Mouse (Mus musculus): Measurements from ENCODE around the gene Man1a2. TPM values are rescaled to one million over a fixed set of nuclear protein-coding genes. Genes with fewer than 3 reads are reported as not detected.

The Man1a2 gene
- polyA plus RNA-seq, 1 experiment, result 4.4 TPM

- Histone ChIP-seq H3K4me3 (ENCODE audit: extremely low read depth, insufficient read depth, insufficient read length) (peak overlapping the region; percentile 84), H3K36me3 (ENCODE audit: control insufficient read depth, insufficient read depth, low read length) (no peaks in the 10 kb centered on the region), H3K4me1 (ENCODE audit: control insufficient read depth, insufficient read depth, insufficient read length) (peaks cover 9% of the 10 kb centered on the region; the same call in 1 of the 2 replicates), H3K27me3 (ENCODE audit: control insufficient read depth, insufficient read depth, low read length) (no peaks in the 10 kb centered on the region), H3K27ac (ENCODE audit: insufficient read depth, low read length) (0 out of 2 replicates have a peak overlapping the region, but pooled peaks have one; percentile 12)
- under 1% methylated on average over 25 of the region's 25 CpGs for WGBS
- TF ChIP-seq CTCF (IDR thresholded peaks at IDR 0.05; ENCODE audit: extremely low read depth, insufficient read depth, insufficient read length, insufficient replicate concordance) (no peak), POLR2A (IDR thresholded peaks at IDR 0.05; ENCODE audit: low read depth, low read length) (no peak)
- no peak for DNase-seq (ENCODE audit: low read depth in 1 of 2, low spot score in 2 of 2)
Measured at GRCm38 (mm10) chr3:100684234-100684975, 898 bp downstream of the Man1a2 start.

- Histone ChIP-seq H3K36me3 (ENCODE audit: control insufficient read depth, insufficient read depth, low read length) (no peaks in the 10 kb centered on the region), H3K27me3 (ENCODE audit: control insufficient read depth, insufficient read depth, low read length) (no peaks in the 10 kb centered on the region), H3K4me3 (ENCODE audit: extremely low read depth, insufficient read depth, insufficient read length) (peak overlapping the region; percentile 37; the same call in 1 of the 2 replicates), H3K27ac (ENCODE audit: insufficient read depth, low read length) (no peak overlapping the region), H3K4me1 (ENCODE audit: control insufficient read depth, insufficient read depth, insufficient read length) (peaks cover 9% of the 10 kb centered on the region; the same call in 1 of the 2 replicates)
- TF ChIP-seq CTCF (IDR thresholded peaks at IDR 0.05; ENCODE audit: extremely low read depth, insufficient read depth, insufficient read length, insufficient replicate concordance) (no peak), POLR2A (IDR thresholded peaks at IDR 0.05; ENCODE audit: low read depth, low read length) (no peak)
- no peak for DNase-seq (ENCODE audit: low read depth in 1 of 2, low spot score in 2 of 2)
- 41% methylated on average over 3 of the region's 3 CpGs for WGBS
Measured at GRCm38 (mm10) chr3:100682841-100683240, 2.5 kb downstream of the Man1a2 start.

- H3K4me3 ChIP-seq (ENCODE audit: extremely low read depth, insufficient read depth, insufficient read length), result no peak overlapping the region
- WGBS, result 46% methylated on average over 4 of the region's 4 CpGs
- no peak overlapping the region for H3K27ac ChIP-seq (ENCODE audit: insufficient read depth, low read length)
- TF ChIP-seq POLR2A (IDR thresholded peaks at IDR 0.05; ENCODE audit: low read depth, low read length) (no peak), CTCF (IDR thresholded peaks at IDR 0.05; ENCODE audit: extremely low read depth, insufficient read depth, insufficient read length, insufficient replicate concordance) (no peak)
- H3K36me3 ChIP-seq (ENCODE audit: control insufficient read depth, insufficient read depth, low read length), result no peaks in the 10 kb centered on the region
- H3K27me3 ChIP-seq (ENCODE audit: control insufficient read depth, insufficient read depth, low read length), result no peaks in the 10 kb centered on the region
- H3K4me1 ChIP-seq (ENCODE audit: control insufficient read depth, insufficient read depth, insufficient read length), result peaks cover 9% of the 10 kb centered on the region; the same call in 1 of the 2 replicates
- no peak for DNase-seq (ENCODE audit: low read depth in 1 of 2, low spot score in 2 of 2)
Measured at GRCm38 (mm10) chr3:100682281-100682680, 3.0 kb downstream of the Man1a2 start.

DNA sequence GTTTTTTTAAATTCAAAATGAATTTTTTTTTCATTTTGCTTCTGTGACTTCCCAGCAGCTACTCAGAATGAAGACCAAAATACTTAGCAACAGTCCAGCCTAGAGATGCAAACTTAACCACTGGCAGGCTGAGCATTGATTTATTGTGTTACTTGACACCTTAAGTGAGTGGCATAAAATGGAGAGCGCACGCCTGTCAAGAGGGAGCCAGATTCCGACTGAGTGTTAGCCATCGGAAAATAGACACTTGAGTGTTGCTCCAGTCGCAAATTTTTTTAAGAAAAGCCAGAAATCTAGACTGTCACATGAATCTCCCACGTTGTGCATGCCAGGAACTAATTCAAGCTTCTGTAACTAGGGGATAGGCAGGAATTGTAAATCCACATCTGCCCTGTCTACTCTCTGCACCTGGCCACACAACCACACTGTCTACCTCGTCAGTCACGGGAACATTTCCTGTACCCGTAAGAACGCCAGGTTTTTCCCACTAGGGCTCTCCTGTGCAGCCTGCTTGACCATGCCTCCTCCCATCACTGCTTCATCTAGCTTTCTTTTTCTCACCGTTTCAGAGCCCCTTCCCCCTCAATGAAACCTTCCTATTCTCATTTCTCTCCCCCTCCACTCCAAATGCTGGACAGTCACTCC is 3.7 kb downstream of the Man1a2 start:
- Histone ChIP-seq H3K27ac (ENCODE audit: insufficient read depth, low read length) (no peak overlapping the region), H3K4me1 (ENCODE audit: control insufficient read depth, insufficient read depth, insufficient read length) (peaks cover 9% of the 10 kb centered on the region; the same call in 1 of the 2 replicates), H3K27me3 (ENCODE audit: control insufficient read depth, insufficient read depth, low read length) (no peaks in the 10 kb centered on the region), H3K36me3 (ENCODE audit: control insufficient read depth, insufficient read depth, low read length) (no peaks in the 10 kb centered on the region), H3K4me3 (ENCODE audit: extremely low read depth, insufficient read depth, insufficient read length) (no peak overlapping the region)
- 38% methylated on average over 11 of the region's 11 CpGs for WGBS
- DNase-seq (ENCODE audit: low read depth in 1 of 2, low spot score in 2 of 2), result no peak
- no peak for TF ChIP-seq POLR2A (IDR thresholded peaks at IDR 0.05; ENCODE audit: low read depth, low read length)
- TF ChIP-seq CTCF (IDR thresholded peaks at IDR 0.05; ENCODE audit: extremely low read depth, insufficient read depth, insufficient read length, insufficient replicate concordance), result no peak

- Histone ChIP-seq H3K4me3 (ENCODE audit: extremely low read depth, insufficient read depth, insufficient read length) (no peak overlapping the region), H3K4me1 (ENCODE audit: control insufficient read depth, insufficient read depth, insufficient read length) (peaks cover 9% of the 10 kb centered on the region; the same call in 1 of the 2 replicates), H3K27ac (ENCODE audit: insufficient read depth, low read length) (no peak overlapping the region), H3K27me3 (ENCODE audit: control insufficient read depth, insufficient read depth, low read length) (no peaks in the 10 kb centered on the region), H3K36me3 (ENCODE audit: control insufficient read depth, insufficient read depth, low read length) (no peaks in the 10 kb centered on the region)
- TF ChIP-seq POLR2A (IDR thresholded peaks at IDR 0.05; ENCODE audit: low read depth, low read length), result no peak
- TF ChIP-seq CTCF (IDR thresholded peaks at IDR 0.05; ENCODE audit: extremely low read depth, insufficient read depth, insufficient read length, insufficient replicate concordance), result no peak
- 88% methylated on average over 2 of the region's 2 CpGs for WGBS
- no peak for DNase-seq (ENCODE audit: low read depth in 1 of 2, low spot score in 2 of 2)
Measured at GRCm38 (mm10) chr3:100680226-100680625, 5.1 kb downstream of the Man1a2 start.

DNA sequence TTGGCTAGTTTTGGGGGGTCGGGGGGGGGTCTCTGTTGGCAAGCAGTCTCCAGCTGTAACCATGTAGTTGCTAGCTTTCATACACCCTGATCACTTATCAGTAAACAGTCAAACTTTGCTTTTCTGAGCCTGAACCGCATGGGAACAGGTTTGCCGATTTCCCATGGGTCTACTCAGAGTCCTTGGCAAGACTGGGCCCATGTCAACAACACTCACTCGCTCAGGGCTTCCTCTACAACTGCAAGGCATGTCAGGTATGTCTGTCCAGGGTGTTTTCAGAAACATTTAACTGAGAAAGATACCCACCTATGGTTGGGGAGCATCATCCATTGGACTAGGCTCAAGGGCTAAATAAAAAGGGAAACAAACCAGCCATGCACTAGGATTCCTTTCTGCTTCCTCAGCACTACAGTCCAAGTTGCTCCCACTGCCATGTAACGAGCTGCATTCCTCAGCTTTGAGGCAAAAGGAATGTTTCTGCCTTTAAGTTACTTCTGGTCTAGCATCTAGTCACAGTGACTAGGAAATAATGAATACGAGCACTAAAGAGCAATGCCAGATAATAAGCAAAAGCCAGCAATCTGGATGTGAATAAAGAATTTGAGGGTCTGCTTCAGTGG is 6.2 kb downstream of the Man1a2 start:
- DNase-seq (ENCODE audit: low read depth in 1 of 2, low spot score in 2 of 2), result no peak
- WGBS, result 93% methylated on average over 6 of the region's 6 CpGs
- Histone ChIP-seq H3K4me1 (ENCODE audit: control insufficient read depth, insufficient read depth, insufficient read length) (peaks cover 9% of the 10 kb centered on the region; the same call in 1 of the 2 replicates), H3K36me3 (ENCODE audit: control insufficient read depth, insufficient read depth, low read length) (no peaks in the 10 kb centered on the region), H3K4me3 (ENCODE audit: extremely low read depth, insufficient read depth, insufficient read length) (no peak overlapping the region), H3K27me3 (ENCODE audit: control insufficient read depth, insufficient read depth, low read length) (no peaks in the 10 kb centered on the region), H3K27ac (ENCODE audit: insufficient read depth, low read length) (no peak overlapping the region)
- no peak for TF ChIP-seq CTCF (IDR thresholded peaks at IDR 0.05; ENCODE audit: extremely low read depth, insufficient read depth, insufficient read length, insufficient replicate concordance)
